Mouse (Mus musculus): ENCODE measurements around the gene Bmx.

DNA sequence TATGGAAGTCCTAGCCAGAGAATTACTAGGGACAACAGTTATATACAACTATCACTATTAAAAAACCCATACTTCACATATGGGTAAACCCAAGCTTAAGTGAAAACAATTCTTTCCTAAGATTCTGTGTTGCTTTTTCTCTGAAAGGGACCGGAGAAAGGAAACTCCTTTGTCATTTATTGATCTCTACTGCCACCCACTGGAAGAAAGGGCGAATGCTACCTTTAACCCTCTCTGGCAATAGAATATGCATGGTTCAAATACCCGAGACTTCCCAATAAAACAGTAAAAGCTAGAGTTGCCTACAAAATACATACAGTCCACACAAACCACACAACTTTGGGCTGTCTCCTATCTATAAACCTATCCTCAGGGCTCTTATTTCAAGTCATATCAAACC, 78.2 kb downstream of the Bmx start:
- TF ChIP-seq CTCF (IDR thresholded peaks at IDR 0.05; ENCODE audit: control insufficient read depth, insufficient read depth, insufficient replicate concordance, low read depth, low read length) (no peak), POLR2A (IDR thresholded peaks at IDR 0.05; ENCODE audit: control insufficient read depth, low read depth, low read length) (no peak)
